22 mouse cellular contexts compared by ENCODE assay signal in the genomic region with DNA sequence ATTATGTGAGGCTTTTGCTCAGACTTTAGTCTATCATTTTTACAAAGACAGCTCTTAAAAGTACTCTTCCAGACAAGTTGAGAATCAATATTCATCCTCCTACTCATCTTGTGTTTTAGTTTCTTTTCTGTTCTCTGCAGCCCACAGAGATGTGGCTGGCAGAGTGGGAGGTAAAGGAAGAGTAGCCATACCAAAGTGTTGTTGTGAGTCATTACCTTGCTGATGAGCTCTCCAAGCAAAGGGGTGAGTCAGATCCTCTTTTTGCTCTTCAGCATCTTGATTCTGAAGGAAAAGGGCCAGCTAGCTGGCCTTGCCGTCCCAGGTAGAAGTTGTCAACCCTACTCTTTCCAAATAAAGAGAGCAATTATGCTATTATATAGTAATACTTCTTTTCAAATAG.
DNase-seq lines count a peak whose midpoint lies in the region; ATAC-seq lines count a peak whose summit lies in the region.
"Had no signal": no experiment of that assay in that cellular context is flagged by ENCODE, and none has a peak within 500 bp of the region (broad histone marks: within the 10 kb centered on the region; RNA-seq: fewer than 3 reads in every experiment).

No protein-coding gene starts in this region.

- DNase-seq in frontal cortex, postnatal 14 days (ENCODE audit: low spot score in 2 of 2) = no peak
- peak; percentile 11 for DNase-seq in layer of hippocampus, adult 9-11 months
- no peak for DNase-seq in layer of hippocampus, adult 9-10 months (ENCODE audit: low spot score)
- peak; percentile 25 to 39 for DNase-seq in right cerebral cortex, adult 2 months (ENCODE audit: low spot score in 2 of 2)
- DNase-seq in right cerebral cortex, postnatal 14 days = no peak
- DNase-seq in right cerebral cortex, postnatal 36 days (ENCODE audit: low spot score in 2 of 2) = peak; percentile 8 to 20
- no peak for DNase-seq in ovary, postnatal 14 days (ENCODE audit: low spot score)
- DNase-seq: adrenal gland, adult 8-10 months; cerebellum, adult 11 months; cerebellum, adult 9-10 months; cerebellum, postnatal 36 days; gastrocnemius, postnatal 25 days; heart, adult 11 months; kidney, adult 8-10 months; kidney, postnatal 4 days; liver, postnatal 0 days; lung, postnatal 4 days; thymus, postnatal 25 days had no signal

- ATAC-seq in frontal cortex, adult (ENCODE audit: low TSS enrichment) = peak; percentile 99
- ATAC-seq: forebrain, embryonic 14.5 days; intestine, embryonic 16.5 days; liver, embryonic 12.5 days; liver, postnatal 0 days had no signal

Comparison
In these comparisons a context has a peak if more than half of its experiments do, and no peak if none do; other contexts are left out.
1. DNase-seq: peak in layer of hippocampus, adult 9-11 months (single experiment), right cerebral cortex, adult 2 months (2 of 2) and right cerebral cortex, postnatal 36 days (2 of 2); none in frontal cortex, postnatal 14 days (0 of 2), layer of hippocampus, adult 9-10 months (single experiment), right cerebral cortex, postnatal 14 days (single experiment) and ovary, postnatal 14 days (single experiment).